Mouse (Mus musculus): ENCODE results near the gene Med27. TPM values are rescaled to one million over a fixed set of nuclear protein-coding genes. Genes with fewer than 3 reads are reported as not detected.

Med27 gene
- total and polyA plus RNA-seq, 3 experiments, result 32.1 to 36.2 (median 33.6) TPM

DNA sequence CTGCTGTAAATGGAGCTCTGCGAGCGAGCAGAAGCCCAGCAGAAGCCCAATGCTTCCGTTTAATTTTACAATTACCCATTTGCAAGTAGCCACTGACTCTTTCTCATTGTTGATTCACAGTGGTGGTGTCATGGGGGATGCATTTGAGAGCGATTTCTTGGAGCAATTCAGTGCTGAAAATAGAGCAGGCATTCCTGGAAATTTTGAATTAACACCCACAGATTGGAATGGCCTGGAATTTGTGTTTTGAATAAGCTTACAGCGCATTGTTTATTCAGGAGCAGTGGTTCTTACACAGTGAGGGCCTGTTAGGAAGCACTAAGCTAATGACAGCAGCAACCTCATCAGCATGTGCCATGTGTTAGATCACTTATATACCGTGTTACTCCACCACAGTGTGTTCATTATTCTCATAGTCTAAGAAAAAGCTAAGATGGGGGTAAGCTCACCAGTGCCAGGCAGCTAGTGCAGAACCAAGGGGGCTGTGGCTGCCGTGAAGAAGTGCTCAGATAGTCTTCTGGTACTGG is 101.9 kb downstream of the Med27 start:
- DNase-seq (ENCODE audit: extremely low read depth), result no peak
- H3K9me3 ChIP-seq (replicated peaks; ENCODE audit: low read length), result no peaks in the 10 kb centered on the region
- dilution Hi-C loops (cut with MboI; ENCODE audit: extremely low pct_ligation_motif_present, extremely low pct_unique_long_range_greater_than_20kb, low sequenced_read_pairs) (no loop called here), in situ Hi-C loops (cut with MboI; ENCODE audit: low pct_ligation_motif_present, low pct_unique_long_range_greater_than_20kb, low sequenced_read_pairs) (no loop called here)
- peaks cover 0 to 11% of the 10 kb centered on the region in 2 experiments for H3K36me3 ChIP-seq (replicated peaks in 1 of 2; ENCODE audit: control insufficient read depth in 1 of 2, insufficient read depth in 1 of 2, low read length in 1 of 2)
- H3K4me1 ChIP-seq (ENCODE audit: control insufficient read depth in 1 of 2, insufficient read depth in 2 of 2), result peaks cover under 1 to 46% of the 10 kb centered on the region in 2 experiments; a peak in 3 of 4 replicates
- H3K4me3 ChIP-seq (replicated peaks in 1 of 3; ENCODE audit: low read depth in 2 of 3, low read length in 2 of 3, poor library complexity in 1 of 3), result no peak overlapping the region
- H3K27ac ChIP-seq (ENCODE audit: insufficient read depth, low read depth), result no peak overlapping the region
- no peak overlapping the region for H3K4me2 ChIP-seq (ENCODE audit: insufficient read depth, low read depth, poor library complexity, severe bottlenecking)
- no peaks in the 10 kb centered on the region for H3K27me3 ChIP-seq (replicated peaks)
- no peaks in the 10 kb centered on the region for H3K79me2 ChIP-seq (replicated peaks; ENCODE audit: control insufficient read depth, extremely low read depth, insufficient read depth, poor library complexity, severe bottlenecking)
- H3K9ac ChIP-seq (ENCODE audit: insufficient read depth, low read depth), result no peak overlapping the region
- TF ChIP-seq IRF4 (IDR thresholded peaks at IDR 0.05; ENCODE audit: low read depth, low read length) (no peak), PAX5 (IDR thresholded peaks at IDR 0.05; ENCODE audit: low read length) (no peak), SMC3 (IDR thresholded peaks at IDR 0.05; ENCODE audit: low read depth, low read length) (no peak), ETS1 (conservative IDR thresholded peaks at IDR 0.05; ENCODE audit: low read depth, low read length) (no peak), USF1 (IDR thresholded peaks at IDR 0.05; ENCODE audit: low read depth, low read length) (no peak), CTCF (conservative IDR thresholded peaks at IDR 0.05 in 1 of 2, IDR thresholded peaks at IDR 0.05 in 1 of 2; ENCODE audit: low read depth in 2 of 2, low read length in 2 of 2) (no peak), CHD1 (IDR thresholded peaks at IDR 0.05; ENCODE audit: low read depth, low read length) (no peak), POLR2A (IDR thresholded peaks at IDR 0.05; ENCODE audit: low read depth, low read length) (no peak), TCF12 (IDR thresholded peaks at IDR 0.05; ENCODE audit: low read depth, low read length) (no peak), MYC (IDR thresholded peaks at IDR 0.05; ENCODE audit: low read depth, low read length) (no peak), HCFC1 (IDR thresholded peaks at IDR 0.05; ENCODE audit: low read depth, low read length) (no peak)

DNA sequence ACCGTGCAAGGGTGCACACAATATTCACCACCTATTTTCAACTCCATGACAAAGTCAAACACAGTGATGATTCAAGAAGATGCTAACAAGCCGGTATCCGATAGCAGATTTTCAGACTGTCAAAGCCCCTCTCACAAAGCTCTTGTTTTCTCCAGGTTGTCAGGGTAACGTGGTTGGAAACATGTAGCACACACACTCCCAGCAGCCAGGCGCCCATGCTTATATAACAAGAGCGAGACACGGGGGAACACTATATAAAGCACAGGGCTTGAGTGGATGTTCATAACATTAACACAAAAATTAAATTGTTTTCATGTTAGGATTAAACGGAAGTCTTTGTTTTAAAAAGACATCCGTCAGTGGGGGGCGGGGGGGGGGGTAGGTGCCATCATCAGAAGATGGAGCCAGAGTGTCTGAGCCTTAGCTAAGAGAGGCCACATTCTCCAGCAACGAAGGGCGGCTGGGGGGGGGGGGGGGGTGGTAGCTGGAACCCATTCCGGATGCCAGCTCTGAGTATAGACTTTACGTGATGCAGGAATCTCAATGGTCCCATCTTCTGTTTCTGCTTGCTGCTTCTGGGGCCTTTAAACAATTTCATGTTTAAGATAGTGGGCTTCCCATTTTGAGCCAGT is 104.9 kb downstream of the Med27 start:
- no peak overlapping the region for H3K9ac ChIP-seq (ENCODE audit: insufficient read depth, low read depth)
- no peak overlapping the region for H3K4me2 ChIP-seq (ENCODE audit: insufficient read depth, low read depth, poor library complexity, severe bottlenecking)
- H3K4me1 ChIP-seq (ENCODE audit: control insufficient read depth in 1 of 2, insufficient read depth in 2 of 2), result peaks cover 9 to 52% of the 10 kb centered on the region in 2 experiments
- H3K27me3 ChIP-seq (replicated peaks), result no peaks in the 10 kb centered on the region
- no peak for TF ChIP-seq POLR2AphosphoS2 (IDR thresholded peaks at IDR 0.05; ENCODE audit: low read depth, low read length)
- TF ChIP-seq TCF12 (IDR thresholded peaks at IDR 0.05; ENCODE audit: low read depth, low read length), result no peak
- no peak for TF ChIP-seq ZKSCAN1 (IDR thresholded peaks at IDR 0.05; ENCODE audit: borderline replicate concordance, low read depth, low read length)
- TF ChIP-seq MAFK (IDR thresholded peaks at IDR 0.05; ENCODE audit: insufficient replicate concordance, low read length), result no peak
- no peak for TF ChIP-seq UBTF (IDR thresholded peaks at IDR 0.05; ENCODE audit: low read depth, low read length)
- no peak for TF ChIP-seq MEF2A (IDR thresholded peaks at IDR 0.05; ENCODE audit: borderline replicate concordance, low read depth, low read length)
- no peak for TF ChIP-seq USF1 (IDR thresholded peaks at IDR 0.05; ENCODE audit: low read depth, low read length)
- no peak for TF ChIP-seq MAX (IDR thresholded peaks at IDR 0.05; ENCODE audit: low read length)
- no peak for TF ChIP-seq RCOR1 (conservative IDR thresholded peaks at IDR 0.05; ENCODE audit: low read depth, low read length)
- no peak for TF ChIP-seq GABPA (IDR thresholded peaks at IDR 0.05; ENCODE audit: insufficient replicate concordance, low read depth, low read length)
- no peak for TF ChIP-seq ZNF384 (IDR thresholded peaks at IDR 0.05; ENCODE audit: low read depth, low read length)
- TF ChIP-seq CHD1 (IDR thresholded peaks at IDR 0.05; ENCODE audit: low read depth, low read length), result no peak
- in situ Hi-C loops (cut with MboI; ENCODE audit: low pct_ligation_motif_present, low pct_unique_long_range_greater_than_20kb, low sequenced_read_pairs) (no loop called here), dilution Hi-C loops (cut with MboI; ENCODE audit: extremely low pct_ligation_motif_present, extremely low pct_unique_long_range_greater_than_20kb, low sequenced_read_pairs) (no loop called here)
- H3K79me2 ChIP-seq (replicated peaks; ENCODE audit: control insufficient read depth, extremely low read depth, insufficient read depth, poor library complexity, severe bottlenecking), result no peaks in the 10 kb centered on the region
- H3K4me3 ChIP-seq (replicated peaks in 1 of 3; ENCODE audit: low read depth in 2 of 3, low read length in 2 of 3, poor library complexity in 1 of 3), result no peak overlapping the region
- H3K27ac ChIP-seq (ENCODE audit: insufficient read depth, low read depth), result no peak overlapping the region
- no peak for DNase-seq (ENCODE audit: extremely low read depth)
- H3K36me3 ChIP-seq (replicated peaks in 1 of 2; ENCODE audit: control insufficient read depth in 1 of 2, insufficient read depth in 1 of 2, low read length in 1 of 2), result peaks cover 0 to 17% of the 10 kb centered on the region in 2 experiments
- H3K9me3 ChIP-seq (replicated peaks; ENCODE audit: low read length), result no peaks in the 10 kb centered on the region

Data from CH12.LX (cell line).